Mouse (Mus musculus) small intestine, adult 2 months (tissue): ENCODE measurements around the gene Dmpk.

Experiments used
- CTCF ChIP-seq: fragments of 200-500 bp; IDR thresholded peaks from 2 replicates; pipeline ENCODE4 v1.5.1; 2012; ENCODE audit warnings: low read depth, mild to moderate bottlenecking, control low read depth, inconsistent platforms, low read length, moderate library complexity, mixed read lengths; ENCODE audit not compliant: insufficient replicate concordance, insufficient read length; ENCODE audit errors: extremely low read depth
- POLR2A ChIP-seq: fragments of 200-500 bp; IDR thresholded peaks from 2 replicates; pipeline ENCODE4 v1.6.1; 2012; ENCODE audit warnings: low read depth, mild to moderate bottlenecking, control low read depth, inconsistent platforms, low read length, moderate library complexity

- TF ChIP-seq POLR2A (no peak), CTCF (no peak)
These were observed 9.2 kb upstream of the Dmpk start for GRCm38 (mm10) chr7:19074494-19074893.
